Mouse (Mus musculus) megakaryocyte, embryonic 14.5 days (primary cell): Measurements from ENCODE around the gene Tbx10. TPM values are rescaled to one million over a fixed set of nuclear protein-coding genes. Genes with fewer than 3 reads are reported as not detected.
A peak's percentile ranks its signal among the peaks of the same experiment; 100 is the strongest.

Experiments used
- H3K27me3 ChIP-seq: replicated peaks from 2 replicates; pipeline ENCODE3; 2012; ENCODE audit warnings: inconsistent platforms
- H3K36me3 ChIP-seq: replicated peaks from 2 replicates; pipeline ENCODE3; 2012; ENCODE audit warnings: low read length, inconsistent platforms, mixed read lengths
- H3K4me1 ChIP-seq: 2 replicates; pipeline ENCODE4 v1.6.1; 2012; ENCODE audit warnings: inconsistent platforms
- H3K4me3 ChIP-seq: replicated peaks from 2 replicates; pipeline ENCODE3; 2012; ENCODE audit warnings: moderate library complexity, mild to moderate bottlenecking, inconsistent platforms
- H3K9me3 ChIP-seq: 2 replicates; pipeline ENCODE4 v1.6.1; 2012; ENCODE audit warnings: inconsistent platforms
- FLI1 ChIP-seq: IDR thresholded peaks from 2 replicates; pipeline ENCODE4 v1.6.1; 2012; ENCODE audit warnings: low read length, inconsistent platforms, mixed read lengths
- GATA1 ChIP-seq: IDR thresholded peaks from 3 replicates; pipeline ENCODE4 v1.6.1; 2012; ENCODE audit warnings: mixed read lengths, low read length, inconsistent platforms, borderline replicate concordance
- polyA plus RNA-seq: library from polyadenylated mRNA; stranded (reverse); fragments of >175 nt; gene quantifications from 2 replicates; pipeline ENCODE4 v1.2.3, GENCODE M21; 2012; ENCODE audit warnings: low replicate concordance; ENCODE audit not compliant: insufficient read depth

Gene Tbx10
- polyA plus RNA-seq, 1 experiment: not detected

GRCm38 (mm10) chr19:4000119-4000900 is 7.8 kb downstream of the Tbx10 start, which contains the start of the genes Nudt8 and Gm49405:
Gene Nudt8 (plus strand): TSS chr19:4000580.
Gene Gm49405 (plus strand): TSS chr19:4000626.
- no peak for TF ChIP-seq GATA1
- no peak for TF ChIP-seq FLI1
- Histone ChIP-seq H3K27me3 (peaks cover 20% of the 10 kb centered on the region), H3K4me3 (peak within 1 kb of the TSS; percentile 97), H3K36me3 (peaks cover 25% of the 10 kb centered on the region), H3K4me1 (peaks cover 67% of the 10 kb centered on the region), H3K9me3 (no peaks in the 10 kb centered on the region)

- TF ChIP-seq FLI1: no peak
- TF ChIP-seq GATA1: no peak
- Histone ChIP-seq H3K9me3 (no peaks in the 10 kb centered on the region), H3K27me3 (peaks cover 14% of the 10 kb centered on the region), H3K4me1 (peaks cover 65% of the 10 kb centered on the region), H3K4me3 (peak overlapping the region; percentile 97), H3K36me3 (peaks cover 31% of the 10 kb centered on the region)
Measured at GRCm38 (mm10) chr19:4000949-4001525, 8.5 kb downstream of the Tbx10 start.

- TF ChIP-seq GATA1: no peak
- TF ChIP-seq FLI1: no peak
- Histone ChIP-seq H3K27me3 (peaks cover 7% of the 10 kb centered on the region), H3K9me3 (no peaks in the 10 kb centered on the region), H3K4me1 (peaks cover 58% of the 10 kb centered on the region), H3K4me3 (no peak overlapping the region), H3K36me3 (peaks cover 38% of the 10 kb centered on the region)
Measured at GRCm38 (mm10) chr19:4001752-4002151, 9.2 kb downstream of the Tbx10 start.

GRCm38 (mm10) chr19:4003112-4003511 is 10.6 kb downstream of the Tbx10 start, which contains the start of gene Doc2g:
Gene Doc2g (plus strand): TSS chr19:4003313.
- H3K9me3 ChIP-seq: no peaks in the 10 kb centered on the region
- H3K36me3 ChIP-seq: peaks cover 52% of the 10 kb centered on the region
- H3K27me3 ChIP-seq: peaks cover 2% of the 10 kb centered on the region
- no peak within 1 kb of the TSS for H3K4me3 ChIP-seq
- TF ChIP-seq GATA1 (no peak), FLI1 (no peak)
- peaks cover 44% of the 10 kb centered on the region for H3K4me1 ChIP-seq

- no peak overlapping the region for H3K4me3 ChIP-seq
- H3K36me3 ChIP-seq: peaks cover 57% of the 10 kb centered on the region
- no peaks in the 10 kb centered on the region for H3K9me3 ChIP-seq
- H3K4me1 ChIP-seq: peaks cover 39% of the 10 kb centered on the region
- H3K27me3 ChIP-seq: peaks cover 2% of the 10 kb centered on the region
- TF ChIP-seq FLI1: no peak
- no peak for TF ChIP-seq GATA1
Measured at GRCm38 (mm10) chr19:4003641-4004040, 11.1 kb downstream of the Tbx10 start.

GRCm38 (mm10) chr19:4004331-4004730 is 11.8 kb downstream of the Tbx10 start:
- peaks cover 32% of the 10 kb centered on the region for H3K4me1 ChIP-seq
- peaks cover 2% of the 10 kb centered on the region for H3K27me3 ChIP-seq
- H3K9me3 ChIP-seq: no peaks in the 10 kb centered on the region
- H3K36me3 ChIP-seq: peaks cover 64% of the 10 kb centered on the region
- H3K4me3 ChIP-seq: no peak overlapping the region
- no peak for TF ChIP-seq GATA1
- TF ChIP-seq FLI1: no peak

- H3K9me3 ChIP-seq: no peaks in the 10 kb centered on the region
- H3K27me3 ChIP-seq: peaks cover 2% of the 10 kb centered on the region
- peaks cover 26% of the 10 kb centered on the region for H3K4me1 ChIP-seq
- H3K4me3 ChIP-seq: no peak overlapping the region
- TF ChIP-seq GATA1: no peak
- TF ChIP-seq FLI1: no peak
- H3K36me3 ChIP-seq: peaks cover 71% of the 10 kb centered on the region
Measured at GRCm38 (mm10) chr19:4005091-4005490, 12.5 kb downstream of the Tbx10 start.

- TF ChIP-seq FLI1 (no peak), GATA1 (no peak)
- H3K36me3 ChIP-seq: peaks cover 80% of the 10 kb centered on the region
Measured at GRCm38 (mm10) chr19:4005971-4006370, 13.4 kb downstream of the Tbx10 start.

GRCm38 (mm10) chr19:4011086-4011485 is 18.5 kb downstream of the Tbx10 start:
- Histone ChIP-seq H3K9me3 (no peaks in the 10 kb centered on the region), H3K27me3 (no peaks in the 10 kb centered on the region), H3K4me3 (no peak overlapping the region), H3K36me3 (peaks cover 52% of the 10 kb centered on the region), H3K4me1 (peaks cover 46% of the 10 kb centered on the region)
- TF ChIP-seq GATA1: no peak

More at GRCm38 (mm10) chr19:4005971-4006370, 13.4 kb downstream of the Tbx10 start:
- H3K9me3 ChIP-seq: no peaks in the 10 kb centered on the region
- peaks cover 23% of the 10 kb centered on the region for H3K4me1 ChIP-seq
- peaks cover 2% of the 10 kb centered on the region for H3K27me3 ChIP-seq
- no peak overlapping the region for H3K4me3 ChIP-seq

GRCm38 (mm10) chr19:4012432-4013022 is 20.0 kb downstream of the Tbx10 start, which contains the start of gene Ndufv1:
Gene Ndufv1 (minus strand): TSS chr19:4012806.
- Histone ChIP-seq H3K4me1 (peaks cover 49% of the 10 kb centered on the region), H3K4me3 (peak within 1 kb of the TSS; percentile 97), H3K27me3 (no peaks in the 10 kb centered on the region), H3K9me3 (no peaks in the 10 kb centered on the region), H3K36me3 (peaks cover 37% of the 10 kb centered on the region)
- TF ChIP-seq GATA1: no peak
- TF ChIP-seq FLI1: peak; percentile 78
